Mouse (Mus musculus) right cerebral cortex, postnatal 14 days (tissue): ENCODE measurements around the gene Olfr1145.

Source experiments
- DNase-seq: peaks from one replicate; pipeline ENCODE4 v3.0.0; 2022

Olfr1145 gene

DNA sequence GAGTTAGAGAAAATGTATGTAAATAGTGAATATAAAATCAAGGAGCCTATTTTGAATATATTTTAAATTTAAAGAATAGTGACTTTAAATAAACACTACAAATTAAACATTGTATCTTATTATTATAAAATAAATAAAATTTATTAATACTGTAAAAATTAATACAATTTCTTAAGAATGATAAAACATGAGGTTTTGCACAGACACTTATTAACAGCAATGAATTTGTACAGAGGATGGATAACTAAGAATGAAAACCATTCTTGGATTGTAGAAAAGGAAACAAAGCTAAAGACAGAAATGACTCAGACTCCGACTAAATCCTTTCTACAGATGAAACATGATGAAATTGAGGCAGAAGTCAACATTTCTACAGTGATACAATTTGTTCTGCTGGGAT lies at the start of gene Olfr1145:
Olfr1145 (plus strand) TSS at position 301 of the 400 bp plus-strand sequence.
- no peak for DNase-seq

DNA sequence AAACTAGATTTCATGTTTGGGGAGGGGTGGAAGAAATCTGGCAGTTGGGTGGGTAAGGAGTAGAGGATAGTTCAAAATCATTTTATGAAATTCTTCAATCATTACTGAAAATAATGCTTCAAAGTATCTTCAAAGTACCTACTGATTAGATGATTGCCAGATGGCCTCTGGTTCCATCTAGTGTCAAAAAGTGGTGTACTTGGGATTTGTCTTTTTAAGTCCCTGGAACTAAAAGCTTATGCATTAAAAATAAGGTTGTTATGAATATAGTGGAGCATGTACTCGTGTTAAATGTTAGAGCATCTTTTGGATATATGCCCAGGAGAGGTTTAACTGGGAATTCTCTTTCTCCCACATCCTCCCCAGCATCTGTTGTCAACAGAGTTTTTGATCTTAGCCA lies 33.5 kb upstream of the Olfr1145 start:
- no peak for DNase-seq

DNA sequence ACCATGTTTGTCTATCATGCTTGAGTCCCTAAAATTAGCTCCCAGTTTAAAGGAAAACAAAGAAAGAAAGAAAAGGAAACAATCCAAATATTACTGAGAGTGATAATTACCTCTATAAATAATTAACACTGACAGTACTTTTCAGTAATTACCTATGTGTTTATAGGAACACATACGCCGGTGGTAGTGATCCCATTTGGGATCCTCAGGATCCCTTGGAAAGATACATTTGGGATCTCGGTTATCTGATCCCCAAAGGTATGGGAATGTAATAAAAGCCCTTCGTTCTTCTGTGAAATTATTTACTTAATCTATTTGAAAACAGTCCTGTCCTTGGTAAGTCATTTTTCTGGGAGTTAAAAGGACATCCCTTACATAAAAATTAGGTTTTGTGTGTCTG lies 30.4 kb upstream of the Olfr1145 start, which contains the start of gene Olfr152:
Olfr152 (plus strand) TSS at position 301 of the 400 bp plus-strand sequence.
- DNase-seq = no peak

DNA sequence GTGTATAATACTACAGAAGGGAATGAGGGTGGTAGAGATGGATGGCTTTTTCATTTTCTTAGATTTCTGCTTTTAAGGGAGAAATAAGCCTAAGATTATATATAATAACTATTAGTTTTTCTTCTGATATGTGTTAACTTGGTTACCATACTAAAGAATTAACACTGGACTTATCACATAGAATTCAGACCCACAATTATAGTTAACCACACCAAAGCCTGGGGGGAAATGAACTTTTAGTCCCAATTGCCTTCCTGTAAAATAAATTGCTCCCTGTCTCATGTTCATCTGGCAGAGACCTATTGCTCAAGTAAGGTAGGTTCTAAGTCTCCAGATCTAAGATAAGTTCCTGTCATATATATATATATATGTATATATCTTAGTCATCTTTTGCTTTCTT lies 9.3 kb upstream of the Olfr1145 start, which contains the start of gene Olfr1143:
Olfr1143 (plus strand) TSS at position 301 of the 400 bp plus-strand sequence.
- DNase-seq = no peak

DNA sequence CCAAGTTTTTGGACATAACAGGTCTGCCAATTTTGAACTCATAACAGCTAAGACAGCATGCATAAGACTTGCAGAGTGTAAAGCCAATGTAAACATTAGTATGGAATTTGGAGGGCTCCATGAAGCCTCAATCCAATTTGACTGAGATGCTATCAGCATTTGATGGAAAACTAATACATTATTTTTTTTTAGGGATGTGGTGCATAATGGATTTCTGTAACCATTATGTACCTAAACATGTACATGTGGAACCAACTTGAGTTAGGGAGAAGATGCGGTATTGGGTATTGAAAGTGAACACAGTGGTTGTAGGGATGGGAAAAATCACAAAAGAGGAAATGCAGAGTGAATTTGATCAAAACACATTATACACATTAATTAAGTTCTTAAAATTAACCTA lies 20.6 kb downstream of the Olfr1145 start, which contains the start of gene Olfr1148:
Olfr1148 (plus strand) TSS at position 301 of the 400 bp plus-strand sequence.
- no peak for DNase-seq

DNA sequence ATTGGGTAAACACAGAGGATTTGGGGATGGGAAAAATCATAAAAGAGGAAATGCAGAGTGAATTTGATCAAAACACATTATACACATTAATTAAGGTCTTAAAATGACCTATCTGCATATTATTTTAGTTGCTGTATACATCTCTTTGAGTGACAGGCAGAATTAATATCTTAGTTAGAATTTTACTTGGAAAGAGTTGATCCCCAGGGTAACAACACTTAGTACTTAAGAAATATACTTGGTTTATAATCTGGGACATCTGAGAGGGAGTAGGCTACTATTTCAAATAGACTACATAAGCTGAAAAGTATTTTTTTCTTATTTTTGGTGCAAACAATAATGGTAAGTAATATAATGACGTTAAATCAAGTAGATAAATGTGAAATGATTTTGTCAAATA lies 34.1 kb downstream of the Olfr1145 start, which contains the start of gene Olfr1150-ps1:
Olfr1150-ps1 (plus strand) TSS at position 301 of the 400 bp plus-strand sequence.
- no peak for DNase-seq

DNA sequence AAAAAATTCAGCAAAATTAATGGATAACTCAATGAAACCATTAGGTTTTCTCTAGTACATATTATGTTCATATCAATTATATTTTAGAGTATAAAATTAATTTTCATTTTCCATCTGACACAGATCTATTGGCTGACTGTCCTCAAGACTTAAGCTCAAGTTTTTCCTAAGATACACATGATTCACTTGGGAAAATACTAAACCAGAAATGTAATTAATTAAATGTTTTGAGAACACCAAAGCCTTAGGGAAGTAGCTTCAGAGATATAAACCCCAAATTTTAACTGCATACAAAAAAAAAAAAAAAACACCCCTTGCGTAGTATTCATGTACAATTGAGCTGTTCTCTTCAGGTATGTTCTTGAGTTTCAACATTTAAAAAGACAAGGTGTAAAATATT lies 45.9 kb downstream of the Olfr1145 start, which contains the start of gene Olfr1151:
Olfr1151 (plus strand) TSS at position 301 of the 400 bp plus-strand sequence.
- no peak for DNase-seq
